Mouse (Mus musculus): Measurements from ENCODE around the gene Cat. TPM values are rescaled to one million over a fixed set of nuclear protein-coding genes. Genes with fewer than 3 reads are reported as not detected.

Cat gene
- total RNA-seq, 2 experiments from 2014 or later, result 301 to 478 TPM

Other genes with a start within 250 kb of the Cat start
- not detected in 2 replicates for gene Ehf, start 181.9 kb downstream of the Cat start, total RNA-seq (2015; ENCODE audit: low replicate concordance)
- not detected in 2 replicates for gene Ehf, start 181.9 kb downstream of the Cat start, total RNA-seq (2017; ENCODE audit: low replicate concordance)
- not detected in 2 replicates for gene Elf5, start 73.5 kb downstream of the Cat start, total RNA-seq (2015; ENCODE audit: low replicate concordance)
- gene Elf5, start 73.5 kb downstream of the Cat start, total RNA-seq (2017; ENCODE audit: low replicate concordance), result not detected in 2 replicates
- gene Abtb2, start 81.2 kb upstream of the Cat start, total RNA-seq (2015; ENCODE audit: low replicate concordance), result 0.38 TPM in 1 of 2 replicates, not detected in the other
- 1.7 and 4.0 TPM in 2 replicates for gene Abtb2, start 81.2 kb upstream of the Cat start, total RNA-seq (2017; ENCODE audit: low replicate concordance)

Data from erythroblast, adult 5-6 weeks (primary cell).